Mouse (Mus musculus) cerebellum, adult 18-20 months (tissue): ENCODE measurements around the gene Zfp592.
A peak's percentile ranks its signal among the peaks of the same experiment; 100 is the strongest.
"Not testable (repeated sequence)": the region's sequence is repeated elsewhere in the genome, so short reads cannot be mapped to it uniquely, and the experiment has no call there.

Source experiments
- DNase-seq, 2 experiments: peaks; one replicate each; pipeline ENCODE4 v3.0.0; 2021

Zfp592 gene

DNA sequence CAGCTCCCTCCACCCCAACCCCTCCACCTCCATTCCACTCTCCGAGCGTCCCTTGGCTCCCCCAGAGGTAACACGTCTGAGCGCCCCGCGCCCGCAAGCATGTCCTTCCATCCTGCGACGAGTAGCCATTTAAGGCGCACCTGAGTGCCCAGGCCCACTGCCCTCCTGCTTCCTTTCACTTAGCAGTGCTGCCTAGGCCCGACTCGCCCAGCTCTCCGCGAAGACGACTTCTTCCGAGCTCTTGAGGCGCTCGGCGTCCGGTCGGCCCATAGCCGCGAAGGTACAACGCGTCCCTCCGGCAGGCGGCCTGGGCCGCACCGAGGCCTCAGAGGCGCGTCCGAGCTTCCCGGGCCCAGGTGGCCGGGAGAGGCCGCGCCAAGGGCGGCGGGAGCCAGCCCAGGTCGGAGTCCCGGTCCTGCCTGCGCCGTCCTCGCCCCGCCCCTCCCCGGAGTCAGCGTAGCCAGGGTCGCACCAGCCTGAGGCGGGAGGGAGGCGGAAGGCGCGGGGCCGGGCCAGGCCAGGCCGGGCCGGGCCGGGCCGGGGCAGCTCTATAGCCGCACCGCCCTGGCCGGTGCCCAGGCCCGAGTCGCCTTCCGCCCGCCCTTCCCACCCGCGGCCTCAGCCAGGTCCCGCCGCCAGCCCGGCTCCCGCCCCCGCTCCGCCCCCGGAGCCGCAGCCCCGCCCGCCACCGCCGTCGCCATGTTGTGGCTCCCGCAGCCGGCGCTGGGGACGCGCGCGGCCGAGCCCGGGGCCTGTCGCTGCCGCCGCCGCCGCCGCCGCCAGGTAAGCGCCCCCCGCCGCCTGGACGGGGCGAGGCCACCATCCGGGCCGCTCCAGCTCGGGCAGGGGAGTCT lies at the start of gene Zfp592:
Zfp592 (plus strand) TSS at position 702 of the 854 bp plus-strand sequence.
- DNase-seq = peak; percentile 82 to 91

DNA sequence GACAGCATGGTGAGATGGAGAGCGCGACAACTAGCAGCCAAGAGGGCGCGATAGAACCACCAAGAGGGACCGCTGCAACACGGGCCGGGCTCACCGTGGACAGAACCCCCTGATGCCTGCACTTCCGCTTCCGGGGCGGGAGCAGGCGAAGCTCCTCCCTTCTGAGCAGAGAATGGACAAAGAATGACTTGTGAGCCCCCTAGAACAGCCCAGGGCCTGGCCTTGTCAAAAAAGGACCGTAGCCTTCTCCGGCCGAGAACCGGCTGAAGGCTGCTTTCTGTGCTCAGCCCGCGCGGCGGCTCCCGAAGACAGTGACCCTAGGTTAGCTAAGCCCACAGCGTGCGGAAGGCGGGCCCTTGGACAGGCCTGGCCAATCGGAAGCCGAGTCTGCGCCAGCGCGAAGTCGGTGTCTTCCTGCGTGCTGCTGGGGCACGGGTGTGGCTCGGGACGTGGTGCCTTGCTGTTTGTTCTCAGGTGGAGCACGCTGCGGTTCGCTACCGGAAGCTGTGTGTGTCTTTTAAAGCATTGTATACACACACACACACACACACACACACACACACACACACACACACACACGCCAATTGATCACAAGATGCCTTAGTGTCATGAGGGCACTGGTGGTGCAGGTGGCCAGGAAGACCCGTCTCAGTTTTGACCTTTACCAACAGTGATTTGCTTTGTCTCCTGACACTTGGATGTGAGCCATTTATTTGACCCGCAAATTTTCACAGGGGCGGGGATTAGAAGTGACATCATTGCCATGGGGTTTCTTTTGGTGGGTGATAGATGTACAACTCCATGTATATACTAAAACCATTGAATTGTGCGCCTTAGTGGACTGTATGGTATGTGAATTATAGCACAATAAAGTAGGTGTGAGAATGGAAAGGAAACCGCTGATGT lies 45.8 kb upstream of the Zfp592 start, which contains the start of gene Sec11a:
Sec11a (minus strand) TSS at position 336 of the 906 bp plus-strand sequence.
- peak; percentile 96 for DNase-seq

DNA sequence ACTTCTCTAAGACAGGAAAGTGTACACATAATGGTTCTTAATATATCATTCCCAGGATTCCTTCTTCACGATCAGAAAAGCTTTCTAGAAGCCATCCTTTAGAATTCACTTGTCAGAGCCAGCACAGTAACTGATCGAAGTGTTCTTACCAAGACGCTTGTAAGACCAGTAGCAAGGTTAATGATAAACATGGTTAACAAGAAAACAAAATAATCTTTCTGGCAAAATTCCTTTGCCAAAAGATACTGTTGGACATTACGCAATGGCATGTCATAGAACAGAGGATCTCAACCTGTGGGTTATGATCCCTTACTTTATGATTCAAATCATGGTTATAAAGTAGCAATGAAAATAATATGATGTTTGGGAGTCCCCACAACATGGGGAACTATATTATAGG lies 42.0 kb upstream of the Zfp592 start:
- DNase-seq = no peak

DNA sequence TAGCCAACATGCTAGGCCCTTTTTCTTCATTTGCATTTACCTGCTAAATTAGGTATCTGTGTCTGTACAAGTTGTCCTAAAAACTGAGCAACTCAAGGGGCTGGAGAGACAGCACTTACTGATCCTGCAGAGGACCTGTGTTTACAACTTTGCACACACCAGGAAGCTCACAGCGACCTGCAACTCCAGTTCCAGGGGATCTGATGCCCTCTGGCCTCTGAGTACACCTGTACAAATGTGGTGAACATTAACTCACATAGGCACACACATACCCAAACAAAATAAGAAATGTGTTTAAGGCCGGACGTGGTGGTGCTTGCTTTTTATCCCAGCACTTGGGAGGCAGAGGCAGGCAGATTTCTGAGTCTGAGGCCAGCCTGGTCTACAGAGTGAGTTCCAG lies 41.3 kb upstream of the Zfp592 start:
- no peak for DNase-seq

DNA sequence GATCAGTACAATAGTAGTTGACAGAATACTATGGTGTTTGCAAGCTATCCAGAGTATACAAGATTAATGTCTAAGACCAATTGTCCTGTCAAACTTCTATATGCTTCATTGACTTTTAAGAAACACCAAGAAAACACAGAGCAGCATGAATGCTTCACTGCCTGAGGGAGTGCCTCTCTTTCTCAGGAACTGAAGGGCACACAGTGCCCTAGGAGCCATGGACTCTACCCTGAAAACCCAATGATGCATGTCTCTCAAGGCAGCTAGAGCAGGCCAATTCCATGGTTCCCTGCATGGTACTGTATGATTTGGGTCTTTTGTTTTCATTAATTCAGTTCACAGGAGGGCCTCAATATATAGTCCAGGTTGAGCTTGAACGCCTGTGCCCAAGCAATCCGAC lies 39.2 kb upstream of the Zfp592 start:
- no peak for DNase-seq

DNA sequence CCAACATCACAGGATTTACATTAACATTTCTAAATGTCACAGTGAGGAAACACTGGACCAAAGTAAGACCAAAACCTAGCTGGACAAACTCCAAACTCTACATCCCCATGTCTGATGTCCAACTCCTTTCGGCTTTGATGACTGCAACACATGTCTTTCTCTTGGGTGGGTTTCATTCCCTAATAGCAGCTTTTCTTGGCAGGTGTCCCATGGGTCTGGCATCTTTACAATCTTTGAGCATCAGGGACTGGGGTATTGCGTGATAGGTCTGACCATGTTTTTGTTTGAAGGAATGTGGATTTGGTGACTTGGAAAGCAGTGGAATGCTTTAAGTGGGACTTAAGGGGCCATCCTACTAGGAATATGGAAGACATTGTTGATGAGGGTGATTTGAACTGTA lies 36.6 kb upstream of the Zfp592 start:
- DNase-seq = no peak

DNA sequence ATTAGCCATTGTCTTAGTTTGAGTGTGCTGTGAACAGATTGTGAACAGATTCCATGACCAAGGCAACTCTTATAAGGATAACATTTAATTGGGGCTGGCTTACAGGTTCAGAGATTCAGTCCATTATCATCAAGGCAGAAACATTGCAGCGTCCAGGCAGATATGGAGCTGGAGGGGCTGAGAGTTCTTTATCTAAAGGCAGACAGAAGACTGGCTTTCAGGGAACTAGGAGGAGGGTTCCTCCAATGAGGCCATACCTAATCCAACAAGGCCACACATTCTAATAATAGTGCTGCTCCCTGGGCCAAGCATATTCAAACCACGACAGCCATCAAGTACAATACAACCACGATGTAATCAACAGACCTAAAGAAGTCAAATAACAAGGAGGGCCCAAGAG lies 34.5 kb upstream of the Zfp592 start:
- DNase-seq = no peak

DNA sequence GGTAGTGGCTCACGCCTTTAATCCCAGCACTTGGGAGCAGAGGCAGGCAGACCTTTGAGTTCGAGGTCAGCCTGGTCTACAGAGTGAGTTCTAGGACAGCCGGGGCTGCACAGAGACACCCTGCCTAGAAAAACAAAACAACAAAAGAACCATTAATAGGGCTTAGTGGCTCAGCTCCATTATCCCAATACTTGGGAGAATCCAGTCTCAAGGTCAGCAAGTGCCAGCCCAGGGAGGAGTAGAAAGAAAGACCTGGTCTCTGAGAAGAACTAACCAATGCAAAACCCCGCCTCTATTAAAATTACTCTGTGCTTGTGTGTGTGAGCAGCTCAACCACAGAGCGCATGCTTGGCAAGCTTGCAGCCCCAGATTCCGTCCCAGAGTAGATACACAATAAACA lies 30.7 kb upstream of the Zfp592 start:
- no peak for DNase-seq

DNA sequence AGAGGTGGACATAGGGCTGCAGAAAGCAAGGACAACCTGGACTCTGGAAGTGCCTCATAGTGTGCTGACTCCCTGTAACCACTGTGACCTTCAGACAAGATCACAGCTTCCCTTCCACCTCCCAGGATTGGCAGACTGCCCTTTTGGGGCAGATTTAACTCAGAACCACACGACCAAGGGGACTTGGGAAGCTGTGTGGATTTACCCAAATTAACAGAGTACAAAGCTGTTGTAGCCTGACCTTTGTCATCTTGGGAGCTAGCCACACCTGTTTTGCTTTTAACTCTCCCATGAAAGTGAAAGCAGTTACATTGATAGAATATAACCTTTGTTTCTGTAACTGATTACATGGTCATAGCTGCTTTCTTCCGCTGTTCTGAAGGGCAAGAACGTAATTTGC lies 22.6 kb upstream of the Zfp592 start:
- DNase-seq = no peak

DNA sequence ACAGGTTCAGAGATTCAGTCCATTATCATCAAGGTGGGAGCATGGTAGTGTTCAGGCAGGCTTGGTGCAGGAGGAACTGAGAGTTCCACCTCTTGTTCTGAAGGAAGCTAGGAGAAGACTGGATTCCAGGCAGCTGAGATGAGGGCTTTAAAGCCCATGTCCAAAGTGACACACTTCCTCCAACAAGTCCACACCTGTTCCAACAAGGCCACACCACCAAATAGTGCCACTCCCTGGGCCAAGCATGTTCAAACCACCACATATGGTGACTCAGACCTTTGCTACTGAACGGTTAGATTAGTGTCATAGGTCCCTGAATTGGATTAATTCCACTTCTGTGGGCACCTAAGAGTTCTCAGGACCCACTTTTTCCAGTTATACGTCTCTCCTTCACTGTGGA lies 22.1 kb upstream of the Zfp592 start:
- no peak for DNase-seq

DNA sequence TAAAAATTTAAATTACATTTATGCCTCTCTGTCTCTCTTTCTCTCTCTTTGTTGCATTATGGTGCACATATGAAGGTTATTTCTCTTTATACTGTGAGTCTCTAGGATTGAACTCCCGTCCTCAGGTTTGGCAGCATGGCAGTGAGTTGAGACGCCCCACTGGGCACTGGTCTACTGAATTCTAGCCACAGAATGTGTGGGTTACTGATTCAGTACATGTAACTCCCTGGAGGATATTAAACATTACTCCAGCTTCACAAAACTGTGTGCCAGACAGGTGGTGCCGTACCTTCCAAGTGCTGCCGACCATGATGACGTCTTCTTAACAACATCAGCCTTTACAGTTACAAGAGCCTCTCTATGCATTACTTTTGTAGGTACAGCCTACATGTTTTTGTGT lies 21.4 kb upstream of the Zfp592 start:
- DNase-seq = no peak

DNA sequence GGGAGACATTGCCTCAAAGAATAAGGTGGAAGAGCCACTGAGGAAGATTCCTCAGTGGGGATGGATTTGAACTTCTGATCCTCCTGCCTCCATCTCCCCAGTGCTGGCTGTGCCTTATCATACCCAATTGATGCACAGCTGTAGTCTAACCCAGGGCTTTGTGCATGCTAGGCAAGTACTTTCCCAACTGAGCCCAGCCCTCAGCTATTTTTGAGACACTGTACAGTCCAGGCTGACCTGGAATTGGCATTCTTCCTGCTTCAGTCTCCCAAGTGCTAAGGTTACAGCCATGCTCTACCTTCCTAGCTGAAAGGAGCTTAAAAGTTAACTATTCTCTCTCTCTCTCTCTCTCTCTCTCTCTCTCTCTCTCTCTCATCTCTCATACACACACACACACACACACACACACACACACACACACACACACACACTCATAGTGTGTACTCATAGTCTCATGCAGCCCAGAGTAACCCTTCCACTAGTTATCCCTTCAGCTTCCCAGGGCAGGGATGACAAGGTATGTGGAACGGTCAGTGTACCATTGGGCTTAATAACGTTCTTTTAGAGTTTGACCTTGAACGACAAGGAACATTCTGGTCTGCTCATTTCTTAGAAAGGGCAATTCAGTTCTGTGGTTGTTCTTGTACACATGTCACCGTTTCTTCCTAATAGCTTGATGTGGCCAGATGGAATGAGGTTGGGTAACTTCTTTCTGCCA lies 20.4 kb upstream of the Zfp592 start:
- DNase-seq = not testable (repeated sequence)

DNA sequence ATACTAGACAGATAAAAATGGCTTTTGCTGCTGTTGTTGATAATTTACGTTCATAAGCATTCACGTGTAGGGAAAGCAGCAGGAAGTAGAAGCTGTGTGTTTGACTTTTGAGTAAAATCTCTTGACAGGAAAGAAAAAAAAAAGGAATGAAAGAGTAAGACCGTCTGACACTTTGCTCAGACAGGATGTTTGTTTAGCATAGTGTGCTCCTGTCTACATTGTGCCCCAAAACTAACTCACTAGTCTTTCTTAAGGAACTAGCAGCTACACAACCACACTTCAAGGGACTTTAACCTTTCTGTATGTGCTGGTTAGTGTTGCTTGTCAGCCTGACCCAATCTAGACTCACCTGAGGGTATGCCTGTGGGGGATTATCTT lies 19.9 kb upstream of the Zfp592 start:
- not testable (repeated sequence) for DNase-seq

DNA sequence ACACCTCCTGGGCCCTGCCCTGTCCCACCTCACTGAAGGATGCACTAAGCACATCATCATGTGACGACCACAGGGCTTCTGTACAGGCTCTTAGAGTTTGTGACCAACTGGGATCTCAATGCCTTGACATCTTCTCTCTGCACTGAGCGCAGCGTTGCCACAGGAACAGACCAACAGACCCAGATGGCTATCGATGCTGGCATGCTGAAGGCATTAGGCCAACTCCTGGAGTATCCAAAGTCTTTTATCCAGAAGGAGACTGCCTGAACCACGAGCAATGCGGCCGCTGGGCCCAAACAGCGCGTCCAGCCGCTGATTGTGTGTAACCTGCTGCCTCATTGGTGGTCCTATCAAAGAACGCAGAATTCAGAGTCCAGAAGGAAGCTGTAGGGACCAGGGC lies 12.9 kb upstream of the Zfp592 start:
- peak in 1 of 2 experiments; percentile 28 for DNase-seq

DNA sequence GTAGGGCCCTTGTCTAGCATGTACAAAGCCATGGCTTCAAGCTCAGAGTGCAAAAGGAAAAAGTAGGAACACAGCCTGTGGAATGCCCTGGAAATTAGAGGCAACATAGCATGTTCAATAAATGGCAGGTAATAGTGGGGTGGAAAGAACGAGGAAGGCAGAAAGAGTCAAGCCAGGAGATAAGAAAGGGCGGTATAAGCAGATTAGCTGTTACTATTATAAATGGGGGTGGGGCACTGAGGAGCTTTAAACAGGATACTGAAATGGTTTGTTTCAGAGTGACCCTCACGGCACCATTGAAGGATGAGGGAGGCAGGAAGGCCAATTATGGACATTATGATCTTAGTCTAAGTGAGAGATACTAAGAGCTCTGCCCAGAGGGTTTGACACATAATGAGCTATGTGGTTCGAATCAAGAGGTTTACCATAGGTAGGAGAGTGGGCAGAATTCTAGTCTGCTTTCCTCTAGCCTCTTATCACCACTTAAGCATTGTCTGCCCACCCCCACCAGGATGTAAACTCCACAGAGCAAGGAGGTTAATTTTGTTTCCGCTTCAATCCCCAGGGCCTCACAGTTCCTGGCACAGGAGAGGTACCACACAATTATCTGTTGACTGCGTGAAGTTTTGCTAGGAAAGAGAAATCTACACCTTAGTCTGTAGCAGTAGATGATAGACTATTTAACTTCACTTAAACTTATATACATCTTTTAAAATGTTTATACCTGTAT lies 6.9 kb upstream of the Zfp592 start:
- no peak for DNase-seq

DNA sequence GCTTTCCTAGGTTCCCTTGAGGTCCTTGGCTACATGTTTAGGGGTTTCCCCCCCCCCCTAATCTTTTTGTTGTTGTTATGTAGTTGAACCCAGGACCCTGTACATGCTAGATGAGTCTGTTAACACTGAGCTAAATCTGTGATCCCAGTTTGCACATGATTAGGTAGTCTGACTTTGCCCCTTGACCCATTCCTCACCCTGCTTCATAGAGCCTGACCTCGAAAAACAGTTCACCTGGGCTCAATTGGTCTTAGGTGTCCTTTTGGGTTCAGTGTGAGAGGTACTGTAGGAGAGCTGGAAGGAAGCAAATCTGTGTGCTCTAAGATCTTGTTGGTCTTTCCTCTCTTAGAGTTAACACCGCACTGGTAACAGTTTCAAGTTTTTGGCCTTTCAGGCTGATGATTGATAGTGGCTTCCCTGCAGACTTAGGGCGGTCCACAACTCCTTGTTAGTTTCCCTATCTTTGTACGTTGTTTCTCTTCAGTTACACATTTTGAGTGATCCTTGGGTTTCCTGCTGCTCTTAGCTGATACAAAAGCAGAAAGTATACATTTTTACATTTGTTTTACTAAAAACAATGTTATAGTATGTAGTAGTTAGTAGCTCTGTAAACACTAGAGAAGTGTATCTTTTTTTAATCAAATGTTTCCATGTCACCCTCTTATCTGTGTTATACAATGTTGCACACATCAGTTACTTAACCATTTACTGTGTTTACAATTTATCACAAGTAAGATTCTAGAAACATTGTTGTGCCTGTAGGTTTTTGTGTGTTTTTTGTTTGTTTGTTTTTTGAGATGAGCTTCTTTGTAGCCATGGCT lies 5.5 kb upstream of the Zfp592 start:
- no peak for DNase-seq

DNA sequence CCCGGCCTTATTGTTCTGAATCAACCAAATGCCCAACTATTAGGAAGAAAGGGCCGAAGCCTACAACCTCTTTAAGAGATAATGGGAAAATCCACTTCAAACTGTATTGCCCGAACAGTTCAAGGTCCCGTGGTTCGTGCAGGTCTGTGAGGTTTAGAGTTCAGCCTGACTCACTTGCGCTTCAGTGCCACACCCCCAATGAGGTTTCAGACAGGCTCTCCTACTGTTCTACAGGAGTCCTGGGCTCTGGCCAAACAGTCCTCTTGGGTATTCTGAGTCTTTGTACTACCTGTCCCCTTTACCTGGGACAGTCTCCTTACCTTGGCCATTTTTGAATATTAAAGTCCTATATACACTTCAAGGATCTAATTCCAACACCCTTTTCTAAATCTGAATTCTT lies 3.2 kb upstream of the Zfp592 start:
- no peak for DNase-seq

DNA sequence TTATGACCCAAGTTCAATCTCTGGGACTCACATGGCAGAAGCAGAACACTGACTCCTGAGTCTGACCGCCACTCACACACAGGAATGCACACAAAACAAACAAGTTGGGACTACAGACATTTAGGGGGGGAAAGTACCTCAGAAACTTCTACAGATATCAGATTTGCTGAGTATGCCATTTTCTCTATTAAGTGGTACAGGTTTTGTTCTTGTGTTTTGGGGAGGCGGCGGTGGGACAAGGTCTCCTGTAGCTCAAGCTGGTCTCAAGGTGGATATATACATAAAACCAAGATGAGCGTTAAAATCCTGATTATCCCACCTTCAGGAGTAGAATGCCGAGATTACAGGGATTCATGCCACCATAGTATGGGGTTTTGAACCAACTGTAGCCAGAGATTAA lies 1.9 kb upstream of the Zfp592 start:
- no peak for DNase-seq

DNA sequence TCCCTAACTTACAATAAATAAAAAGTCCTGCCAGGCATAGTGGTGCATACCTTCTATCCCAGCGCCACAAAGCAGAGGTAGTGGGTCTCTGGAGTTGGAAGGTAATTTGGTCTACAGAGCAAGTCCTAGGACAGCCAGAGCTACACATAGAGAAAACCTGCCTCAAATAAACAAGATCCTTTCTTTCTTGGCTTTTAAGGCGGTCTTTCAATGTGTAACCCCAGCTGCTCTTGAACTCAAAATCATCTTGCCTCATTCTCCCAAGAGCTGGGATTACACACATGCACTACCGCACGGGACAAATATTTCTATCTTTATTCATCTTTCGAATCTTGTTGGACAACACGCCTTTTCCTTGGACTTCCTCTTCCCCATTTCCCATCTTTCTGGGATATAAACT lies 1.4 kb upstream of the Zfp592 start:
- no peak for DNase-seq

DNA sequence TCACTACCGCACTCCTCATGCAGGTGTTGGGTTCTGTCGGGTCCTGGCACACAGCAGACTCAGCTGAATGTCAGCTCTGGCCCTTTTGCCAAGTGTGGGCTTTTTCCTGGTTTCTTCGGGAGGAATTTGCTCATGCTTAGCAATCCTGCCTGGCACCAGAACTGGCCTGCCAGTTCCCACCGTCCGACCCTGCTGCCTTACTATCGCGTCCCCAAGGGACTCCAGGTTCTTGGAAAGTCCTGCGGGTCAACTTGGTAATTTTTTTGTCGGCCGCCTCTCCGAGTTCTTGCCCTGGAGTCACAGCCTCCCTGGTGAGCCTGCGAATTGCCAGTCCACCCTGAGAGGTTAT lies 876 bp upstream of the Zfp592 start:
- peak in 1 of 2 experiments; percentile 21 for DNase-seq

DNA sequence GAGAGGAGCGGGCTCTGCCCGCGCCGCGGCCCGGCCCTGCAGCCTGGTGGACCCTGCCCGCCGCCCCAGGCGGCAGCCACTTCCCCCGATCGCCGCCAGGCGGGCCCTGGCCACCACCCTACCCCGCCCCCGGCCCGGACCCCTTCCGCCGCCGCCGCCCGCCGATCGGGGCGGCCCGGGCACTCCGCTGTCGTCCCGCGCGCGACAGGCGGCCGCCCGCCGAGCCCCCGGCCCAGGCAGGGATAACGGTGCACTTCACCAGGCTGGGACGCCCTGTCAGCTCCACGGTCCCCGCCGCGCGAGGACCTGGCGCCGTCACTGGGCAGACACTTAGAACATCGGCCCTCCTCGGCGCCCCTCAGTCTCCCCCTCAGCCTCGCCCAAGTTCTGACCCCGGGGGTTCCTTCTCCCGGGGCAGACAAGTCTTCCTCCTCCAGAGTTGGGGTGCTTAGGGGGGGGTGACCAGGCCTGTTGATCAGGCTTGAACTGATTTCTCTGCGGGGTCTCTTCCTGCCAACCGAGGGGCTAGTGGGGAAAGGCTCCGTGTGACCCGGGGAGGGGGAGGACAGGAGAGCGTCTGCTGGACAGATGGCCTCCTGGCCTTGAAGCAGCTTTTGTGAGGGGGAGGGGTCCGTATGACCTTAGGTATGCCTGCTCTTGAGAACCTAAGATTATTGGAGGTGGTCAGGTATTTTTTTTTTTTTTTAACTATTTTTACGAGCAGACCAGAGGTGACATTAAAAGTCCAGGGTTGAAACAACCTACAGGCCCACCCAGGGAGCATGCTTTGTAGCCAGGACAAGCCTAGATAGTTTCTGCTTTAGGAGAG lies 567 bp downstream of the Zfp592 start:
- peak in 1 of 2 experiments; percentile 51 for DNase-seq
